9 mouse cellular contexts compared by ENCODE assay signal in the genomic region with DNA sequence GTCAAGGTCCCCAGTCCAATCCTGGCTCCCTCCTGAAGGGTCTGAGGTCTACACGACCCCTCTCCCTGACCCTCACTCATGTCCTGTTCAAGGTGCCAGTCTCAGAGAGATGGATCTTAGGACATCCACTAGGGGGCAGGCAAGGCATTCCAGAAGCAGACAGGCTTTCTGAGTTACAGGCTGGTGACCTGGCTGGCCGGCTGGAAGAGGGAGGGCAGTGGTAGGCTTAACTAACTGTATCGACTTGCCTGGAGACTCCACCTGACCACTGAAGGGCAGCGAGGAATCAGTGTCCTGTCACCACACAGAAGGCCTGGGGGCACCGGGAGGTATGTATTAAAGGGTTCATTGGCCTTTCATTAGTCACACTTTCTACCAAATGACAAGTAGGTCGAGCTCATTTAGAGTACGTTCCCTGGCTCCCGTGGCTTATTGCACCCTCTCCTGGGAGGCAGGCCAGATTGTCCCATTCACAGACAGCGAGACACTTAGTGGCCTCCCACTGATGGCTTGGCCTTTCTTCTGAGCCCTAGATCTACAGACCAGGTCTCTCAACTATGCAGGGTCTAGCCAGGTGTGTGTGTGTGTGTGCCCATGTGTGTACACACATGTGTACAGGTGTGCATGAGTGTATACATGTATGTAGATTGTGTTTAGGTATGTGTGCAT. TPM values are rescaled to one million over a fixed set of nuclear protein-coding genes. Genes with fewer than 3 reads are reported as not detected.
DNase-seq lines count a peak whose midpoint lies in the region; ATAC-seq and TF ChIP-seq lines count a peak whose summit lies in the region.
"Had no signal": no experiment of that assay in that cellular context is flagged by ENCODE, and none has a peak within 500 bp of the region (broad histone marks: within the 10 kb centered on the region; RNA-seq: fewer than 3 reads in every experiment).

No protein-coding gene starts in this region.

- in situ Hi-C loops in CH12.LX (cut with MboI; ENCODE audit: low pct_ligation_motif_present, low pct_unique_long_range_greater_than_20kb, low sequenced_read_pairs) = loop anchor here (10.0 kb wide), 1 partner anchor 354 kb away; a partner anchor contains a TSS

- no peaks in the 10 kb centered on the region for H3K36me3 ChIP-seq in CH12.LX (replicated peaks in 1 of 2; ENCODE audit: control insufficient read depth in 1 of 2, insufficient read depth in 1 of 2, low read length in 1 of 2)
- H3K36me3 ChIP-seq in heart, embryonic 15.5 days = no peaks in the 10 kb centered on the region
- no peaks in the 10 kb centered on the region for H3K36me3 ChIP-seq in kidney, postnatal 0 days (ENCODE audit: insufficient read depth, low read length)
- no peaks in the 10 kb centered on the region for H3K36me3 ChIP-seq in liver, postnatal 0 days (replicated peaks; ENCODE audit: insufficient read depth, low read length)
- H3K36me3 ChIP-seq in neural tube, embryonic 13.5 days = no peaks in the 10 kb centered on the region
- no peaks in the 10 kb centered on the region for H3K36me3 ChIP-seq in testis, adult 2 months (ENCODE audit: control insufficient read depth, insufficient read depth, low read length)

- H3K4me3 ChIP-seq in CH12.LX (replicated peaks in 1 of 3; ENCODE audit: low read depth in 2 of 3, low read length in 2 of 3, poor library complexity in 1 of 3) = no peak overlapping the region
- H3K4me3 ChIP-seq in bone marrow macrophage, adult 2 months (ENCODE audit: insufficient read depth, low read length) = no peak overlapping the region
- H3K4me3 ChIP-seq in heart, embryonic 15.5 days = no peak overlapping the region
- H3K4me3 ChIP-seq in kidney, postnatal 0 days (replicated peaks; ENCODE audit: low read depth, low read length) = no peak overlapping the region
- H3K4me3 ChIP-seq in liver, postnatal 0 days (ENCODE audit: low read depth, low read length) = no peak overlapping the region
- H3K4me3 ChIP-seq in neural tube, embryonic 13.5 days = no peak overlapping the region
- no peak overlapping the region for H3K4me3 ChIP-seq in testis, adult 2 months (ENCODE audit: control insufficient read depth, low read depth, low read length)

- H3K27ac ChIP-seq in CH12.LX (ENCODE audit: insufficient read depth, low read depth) = no peak overlapping the region
- H3K27ac ChIP-seq in bone marrow macrophage, adult 2 months (ENCODE audit: insufficient read depth, low read depth, low read length) = no peak overlapping the region
- no peak overlapping the region for H3K27ac ChIP-seq in heart, embryonic 15.5 days
- no peak overlapping the region for H3K27ac ChIP-seq in kidney, postnatal 0 days
- no peak overlapping the region for H3K27ac ChIP-seq in liver, postnatal 0 days (ENCODE audit: low read depth)
- no peak overlapping the region for H3K27ac ChIP-seq in neural tube, embryonic 13.5 days (replicated peaks)
- H3K27ac ChIP-seq in testis, adult 2 months (ENCODE audit: control insufficient read depth, insufficient read depth, low read depth, low read length) = no peak overlapping the region

- TF ChIP-seq EP300 in CH12.LX (IDR thresholded peaks at IDR 0.05; ENCODE audit: low read length) = no peak
- no peak for TF ChIP-seq EP300 in liver, postnatal 0 days (IDR thresholded peaks at IDR 0.05; ENCODE audit: low read depth)

- peak; percentile 81 for DNase-seq in CH12.LX (ENCODE audit: extremely low read depth)
- DNase-seq in kidney, postnatal 0 days (ENCODE audit: low spot score) = peak; percentile 96
- peak; percentile 82 for DNase-seq in liver, postnatal 0 days

- ATAC-seq in erythroid progenitor cell, adult 5-6 weeks (replicated peaks; ENCODE audit: low FRiP score, poor library complexity, severe bottlenecking) = 0 out of 2 replicates have a peak, but pooled peaks have one; percentile 35
- peak; percentile 35; the same call in 1 of the 2 replicates for ATAC-seq in heart, embryonic 15.5 days (replicated peaks; ENCODE audit: insufficient number of reproducible peaks, insufficient read depth, low FRiP score, low read depth)
- peak; percentile 57 for ATAC-seq in kidney, postnatal 0 days (replicated peaks; ENCODE audit: low FRiP score, low read depth)
- peak; percentile 75 for ATAC-seq in liver, postnatal 0 days
- peak; percentile 60; the same call in 1 of the 2 replicates for ATAC-seq in neural tube, embryonic 13.5 days (ENCODE audit: low read depth)

- H3K27me3 ChIP-seq in CH12.LX (replicated peaks) = peaks cover 11% of the 10 kb centered on the region
- peaks cover 12% of the 10 kb centered on the region; the same call in 1 of the 2 replicates for H3K27me3 ChIP-seq in heart, embryonic 15.5 days
- H3K27me3 ChIP-seq in kidney, postnatal 0 days (ENCODE audit: insufficient read depth, low read length) = 0 out of 2 replicates have a peak, but pooled peaks cover 3% of the 10 kb centered on the region
- 0 out of 2 replicates have a peak, but pooled peaks cover 4% of the 10 kb centered on the region for H3K27me3 ChIP-seq in liver, postnatal 0 days (ENCODE audit: insufficient read depth, low read length)
- peaks cover 6% of the 10 kb centered on the region; the same call in 1 of the 2 replicates for H3K27me3 ChIP-seq in neural tube, embryonic 13.5 days
- H3K27me3 ChIP-seq in testis, adult 2 months (ENCODE audit: control insufficient read depth, insufficient read depth, low read length) = no peaks in the 10 kb centered on the region

- peak; percentile 100 for TF ChIP-seq RAD21 in CH12.LX (IDR thresholded peaks at IDR 0.05; ENCODE audit: low read depth, low read length)

- H3K9me3 ChIP-seq in CH12.LX (replicated peaks; ENCODE audit: low read length) = no peaks in the 10 kb centered on the region
- no peaks in the 10 kb centered on the region for H3K9me3 ChIP-seq in heart, embryonic 15.5 days (replicated peaks)
- no peaks in the 10 kb centered on the region for H3K9me3 ChIP-seq in kidney, postnatal 0 days (replicated peaks; ENCODE audit: low read length)
- no peaks in the 10 kb centered on the region for H3K9me3 ChIP-seq in liver, postnatal 0 days (ENCODE audit: low read length)
- H3K9me3 ChIP-seq in neural tube, embryonic 13.5 days = no peaks in the 10 kb centered on the region

- H3K9ac ChIP-seq in CH12.LX (ENCODE audit: insufficient read depth, low read depth) = no peak overlapping the region
- H3K9ac ChIP-seq in heart, embryonic 15.5 days = no peak overlapping the region
- no peak overlapping the region for H3K9ac ChIP-seq in kidney, postnatal 0 days (ENCODE audit: low read depth, low read length)
- no peak overlapping the region for H3K9ac ChIP-seq in liver, postnatal 0 days (replicated peaks)
- H3K9ac ChIP-seq in neural tube, embryonic 13.5 days = no peak overlapping the region

- dilution Hi-C loops in CH12.LX (cut with MboI; ENCODE audit: extremely low pct_ligation_motif_present, extremely low pct_unique_long_range_greater_than_20kb, low sequenced_read_pairs) = no loop called here

- no peaks in the 10 kb centered on the region for H3K79me2 ChIP-seq in CH12.LX (replicated peaks; ENCODE audit: control insufficient read depth, extremely low read depth, insufficient read depth, poor library complexity, severe bottlenecking)

- H3K4me2 ChIP-seq in CH12.LX (ENCODE audit: insufficient read depth, low read depth, poor library complexity, severe bottlenecking) = 0 out of 2 replicates have a peak overlapping the region, but pooled peaks have one; percentile 41
- H3K4me2 ChIP-seq in heart, embryonic 15.5 days = no peak overlapping the region
- H3K4me2 ChIP-seq in kidney, postnatal 0 days (ENCODE audit: low read length) = no peak overlapping the region
- H3K4me2 ChIP-seq in liver, postnatal 0 days (ENCODE audit: low read depth, low read length) = no peak overlapping the region
- 0 out of 2 replicates have a peak overlapping the region, but pooled peaks have one; percentile 3 for H3K4me2 ChIP-seq in neural tube, embryonic 13.5 days

- TF ChIP-seq POLR2A in CH12.LX (IDR thresholded peaks at IDR 0.05; ENCODE audit: low read depth, low read length) = no peak
- no peak for TF ChIP-seq POLR2A in bone marrow macrophage, adult 2 months (IDR thresholded peaks at IDR 0.05; ENCODE audit: borderline replicate concordance, low read depth, low read length)
- TF ChIP-seq POLR2A in testis, adult 2 months (IDR thresholded peaks at IDR 0.05; ENCODE audit: control insufficient read depth, low read depth, low read length) = no peak

- 14% methylated on average over 9 of the region's 9 CpGs for WGBS in heart, embryonic 15.5 days
- 6% methylated on average over 9 of the region's 9 CpGs for WGBS in kidney, postnatal 0 days
- WGBS in liver, postnatal 0 days (ENCODE audit: insufficient replicate concordance) = 21% methylated on average over 9 of the region's 9 CpGs
- WGBS in neural tube, embryonic 13.5 days = 8% methylated on average over 9 of the region's 9 CpGs

- peak; percentile 59 to 98; a peak in 3 of 4 replicates for TF ChIP-seq CTCF in CH12.LX (conservative IDR thresholded peaks at IDR 0.05 in 1 of 2, IDR thresholded peaks at IDR 0.05 in 1 of 2; ENCODE audit: low read depth in 2 of 2, low read length in 2 of 2)
- peak; percentile 89 for TF ChIP-seq CTCF in bone marrow macrophage, adult 2 months (IDR thresholded peaks at IDR 0.05; ENCODE audit: low read depth, low read length)
- peak; percentile 99 for TF ChIP-seq CTCF in kidney, postnatal 0 days (IDR thresholded peaks at IDR 0.05; ENCODE audit: low read depth)
- peak; percentile 97 for TF ChIP-seq CTCF in liver, postnatal 0 days (IDR thresholded peaks at IDR 0.05; ENCODE audit: low read depth)
- TF ChIP-seq CTCF in testis, adult 2 months (IDR thresholded peaks at IDR 0.05; ENCODE audit: control insufficient read depth, insufficient read depth, insufficient replicate concordance, low read depth, low read length) = peak; percentile 87

- peaks cover 36 to 46% of the 10 kb centered on the region in 2 experiments for H3K4me1 ChIP-seq in CH12.LX (ENCODE audit: control insufficient read depth in 1 of 2, insufficient read depth in 2 of 2)
- no peaks in the 10 kb centered on the region for H3K4me1 ChIP-seq in bone marrow macrophage, adult 2 months (ENCODE audit: control insufficient read depth, insufficient read depth, low read length)
- peaks cover 37% of the 10 kb centered on the region for H3K4me1 ChIP-seq in heart, embryonic 15.5 days (replicated peaks)
- H3K4me1 ChIP-seq in kidney, postnatal 0 days (replicated peaks; ENCODE audit: insufficient read depth, low read length) = peaks cover 19% of the 10 kb centered on the region
- H3K4me1 ChIP-seq in liver, postnatal 0 days (ENCODE audit: insufficient read depth) = no peaks in the 10 kb centered on the region; the same call in 1 of the 2 replicates
- peaks cover 8% of the 10 kb centered on the region for H3K4me1 ChIP-seq in neural tube, embryonic 13.5 days (replicated peaks)
- H3K4me1 ChIP-seq in testis, adult 2 months (ENCODE audit: control insufficient read depth, insufficient read depth, low read length) = no peaks in the 10 kb centered on the region

RNA-seq across cellular contexts. Expression of a gene that starts 7.9 kb away (rescaled TPM):
- total RNA-seq in CH12.LX (2012; rRNA removed) = 5.3 and 5.4 TPM in 2 replicates
- 1.6 and 2.3 TPM in 2 replicates for total RNA-seq in CH12.LX (2014; rRNA removed)
- 18.0 and 23.7 TPM in 2 replicates for polyA plus RNA-seq in CH12.LX (2012; ENCODE audit: insufficient read length, low read depth)
- 0.83 and 1.0 TPM in 2 replicates for polyA plus RNA-seq in bone marrow macrophage, adult 2 months (2012; ENCODE audit: insufficient read depth, insufficient read length, missing spikeins)
- total RNA-seq in erythroid progenitor cell, adult 5-6 weeks (2015; ENCODE audit: low replicate concordance) = 1.1 TPM in 1 of 2 replicates, not detected in the other
- total RNA-seq in erythroid progenitor cell, adult 5-6 weeks (2017; ENCODE audit: low replicate concordance) = 0.51 TPM in 1 of 2 replicates, not detected in the other
- 7.3 and 9.1 TPM in 2 replicates for polyA plus RNA-seq in heart, embryonic 15.5 days (2015; fragmentation: Nextera tagmentation; extraction: Ambion mirVana)
- 13.8 and 15.1 TPM in 2 replicates for polyA plus RNA-seq in kidney, postnatal 0 days (2015; fragmentation: Nextera tagmentation; extraction: Ambion mirVana)
- 6.1 and 6.2 TPM in 2 replicates for polyA plus RNA-seq in liver, postnatal 0 days (2015; fragmentation: Nextera tagmentation; extraction: Ambion mirVana)
- polyA plus RNA-seq in neural tube, embryonic 13.5 days (2015; fragmentation: Nextera tagmentation; extraction: Ambion mirVana) = 4.6 and 4.9 TPM in 2 replicates
- 0.48 and 0.72 TPM in 2 replicates for polyA plus RNA-seq in testis, adult 2 months (2012; rRNA removed)

RNA-seq across cellular contexts. Expression of a gene that starts 41.0 kb away (rescaled TPM):
- total RNA-seq in CH12.LX (2012; rRNA removed) (not detected in 2 replicates), CH12.LX (2014; rRNA removed) (not detected in 2 replicates)
- not detected in 2 replicates for polyA plus RNA-seq in CH12.LX (2012; ENCODE audit: insufficient read length, low read depth)
- polyA plus RNA-seq in bone marrow macrophage, adult 2 months (2012; ENCODE audit: insufficient read depth, insufficient read length, missing spikeins) = not detected in 2 replicates
- not detected in 2 replicates for total RNA-seq in erythroid progenitor cell, adult 5-6 weeks (2015; ENCODE audit: low replicate concordance)
- not detected in 2 replicates for total RNA-seq in erythroid progenitor cell, adult 5-6 weeks (2017; ENCODE audit: low replicate concordance)
- not detected in 2 replicates for polyA plus RNA-seq in heart, embryonic 15.5 days (2015; fragmentation: Nextera tagmentation; extraction: Ambion mirVana)
- not detected in 2 replicates for polyA plus RNA-seq in kidney, postnatal 0 days (2015; fragmentation: Nextera tagmentation; extraction: Ambion mirVana)
- polyA plus RNA-seq in liver, postnatal 0 days (2015; fragmentation: Nextera tagmentation; extraction: Ambion mirVana) = not detected in 2 replicates
- polyA plus RNA-seq in neural tube, embryonic 13.5 days (2015; fragmentation: Nextera tagmentation; extraction: Ambion mirVana) = 0.43 TPM in 1 of 2 replicates, not detected in the other
- 8.7 and 9.8 TPM in 2 replicates for polyA plus RNA-seq in testis, adult 2 months (2012; rRNA removed)
- polyA plus RNA-seq: gonadal fat pad, adult 2 months had no signal

Comparison
In these comparisons a context has a peak if more than half of its experiments do, and no peak if none do; other contexts are left out.
1. H3K4me2 ChIP-seq: peak in CH12.LX (single experiment) and neural tube, embryonic 13.5 days (single experiment); none in heart, embryonic 15.5 days (single experiment), kidney, postnatal 0 days (single experiment) and liver, postnatal 0 days (single experiment).
2. Peak in every context shown above with its lines, with median percentiles within 50 percentile points of each other: DNase-seq, CTCF ChIP-seq and ATAC-seq.